Mouse (Mus musculus): Measurements from ENCODE around the gene Bmi1.

DNA sequence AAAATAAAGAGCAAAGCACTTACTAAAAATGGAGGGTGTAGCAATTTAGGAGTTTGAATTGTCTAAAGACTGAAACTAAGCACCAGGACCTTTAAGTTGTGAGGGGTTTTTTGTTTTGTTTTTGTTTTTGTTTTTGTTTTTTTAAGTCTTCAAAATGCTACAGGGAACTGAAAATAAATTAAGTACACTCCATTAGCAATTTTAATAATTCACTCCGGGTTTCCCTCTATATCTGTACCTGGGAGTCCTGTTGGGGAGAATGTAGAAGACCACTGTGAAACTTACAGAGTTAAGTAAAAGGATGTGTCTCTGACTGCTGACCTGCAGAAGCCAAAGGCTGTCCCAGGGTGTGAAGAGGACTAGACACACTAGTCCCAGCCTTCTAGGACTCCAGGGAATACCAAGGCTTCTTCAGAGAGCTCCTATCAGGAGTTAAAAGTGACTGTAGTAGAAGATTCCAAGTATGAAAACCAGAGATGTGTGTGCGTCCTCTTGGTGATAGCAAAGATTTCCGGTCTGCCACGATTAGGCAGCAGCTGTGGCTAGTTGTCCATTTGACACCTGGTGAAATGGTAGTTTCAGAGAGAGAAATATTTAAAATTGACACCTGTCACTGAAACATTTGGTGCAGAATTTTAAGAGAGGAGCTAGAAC is 20.9 kb downstream of the Bmi1 start:
- TF ChIP-seq ZNF384 (IDR thresholded peaks at IDR 0.05; ENCODE audit: low read depth, low read length), result no peak
- no peak for TF ChIP-seq HCFC1 (IDR thresholded peaks at IDR 0.05; ENCODE audit: borderline replicate concordance, insufficient read depth, low read length)
- no peak for TF ChIP-seq MAFK (IDR thresholded peaks at IDR 0.05; ENCODE audit: insufficient read depth, low read depth, low read length)

Measured in ES-E14 (cell line).